Mouse (Mus musculus) forebrain, embryonic 13.5 days (tissue): ENCODE data around the gene Slfn9. TPM values are rescaled to one million over a fixed set of nuclear protein-coding genes. Genes with fewer than 3 reads are reported as not detected.
A peak's percentile ranks its signal among the peaks of the same experiment; 100 is the strongest.

ENCODE experiments used
- ATAC-seq: fragments of 200-750 bp; cut with Nextera tagmentation; 2 replicates; pipeline ENCODE4 v1.8.0; 2017
- H3K27ac ChIP-seq: fragments of 300-500 bp; sonication (generic); 2 replicates; pipeline ENCODE4 v1.5.1; 2015; ENCODE audit warnings: inconsistent platforms, mild to moderate bottlenecking, moderate library complexity
- H3K27me3 ChIP-seq: fragments of 300-500 bp; sonication (generic); 2 replicates; pipeline ENCODE4 v1.6.1; 2015; ENCODE audit warnings: mild to moderate bottlenecking, inconsistent platforms
- H3K36me3 ChIP-seq: fragments of 300-500 bp; sonication (generic); 2 replicates; pipeline ENCODE4 v1.6.1; 2015; ENCODE audit warnings: mild to moderate bottlenecking, inconsistent platforms; ENCODE audit not compliant: poor library complexity, severe bottlenecking
- H3K4me1 ChIP-seq: fragments of 300-500 bp; sonication (generic); 2 replicates; pipeline ENCODE4 v1.6.1; 2015; ENCODE audit warnings: inconsistent platforms
- H3K4me2 ChIP-seq: fragments of 300-500 bp; sonication (generic); 2 replicates; pipeline ENCODE4 v1.6.1; 2015; ENCODE audit warnings: inconsistent platforms, mild to moderate bottlenecking, moderate library complexity
- H3K4me3 ChIP-seq: fragments of 300-500 bp; sonication (generic); 2 replicates; pipeline ENCODE4 v1.5.1; 2015; ENCODE audit warnings: mild to moderate bottlenecking, inconsistent platforms
- H3K9ac ChIP-seq: fragments of 300-500 bp; sonication (generic); 2 replicates; pipeline ENCODE4 v1.6.1; 2015; ENCODE audit warnings: mild to moderate bottlenecking, inconsistent platforms
- H3K9me3 ChIP-seq: fragments of 300-500 bp; sonication (generic); replicated peaks from 2 replicates; pipeline ENCODE4 v1.6.1; 2016; ENCODE audit warnings: inconsistent platforms
- WGBS: fragments of 180-500 bp; shearing (Covaris S2); methylation state at CpG from one replicate; pipeline ENCODE4 v1.1.7; 2015; 5-methylcytosine and 5-hydroxymethylcytosine counted together
- microRNA-seq: library from miRNA; unstranded; fragments of <30 nt; microRNA quantifications from one replicate; pipeline ENCODE4, GENCODE M21; 2016
- polyA plus RNA-seq: library from polyadenylated mRNA; unstranded; fragments of >200 nt; fragmentation: Nextera tagmentation; extraction: Ambion mirVana; gene quantifications from 2 replicates; pipeline ENCODE4 v1.2.1, GENCODE M21; 2015

The Slfn9 gene
- polyA plus RNA-seq, 1 experiment from 2014 or later: 9.3 TPM

DNA sequence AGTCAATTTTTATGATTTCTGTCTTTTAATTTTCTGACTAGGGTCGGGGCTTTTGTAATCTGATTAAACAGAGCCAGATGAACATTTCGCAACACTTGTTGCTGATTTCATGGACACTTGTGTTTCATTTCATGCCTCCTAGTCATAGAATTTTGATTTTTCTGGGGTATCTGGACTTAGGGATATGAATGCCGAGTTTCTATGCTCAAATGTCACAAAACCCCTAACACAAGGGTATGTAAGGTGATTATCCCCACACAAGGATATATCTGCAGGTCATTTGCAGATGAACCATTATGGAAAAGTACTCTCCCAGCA is 62.0 kb downstream of the Slfn9 start:
- no peak overlapping the region for H3K4me3 ChIP-seq
- no peaks in the 10 kb centered on the region for H3K36me3 ChIP-seq
- no peak overlapping the region for H3K9ac ChIP-seq
- WGBS: 55% methylated on average over 3 of the region's 3 CpGs
- peaks cover 14% of the 10 kb centered on the region for H3K4me1 ChIP-seq
- no peak for ATAC-seq
- H3K27me3 ChIP-seq: peaks cover 67% of the 10 kb centered on the region
- H3K27ac ChIP-seq: no peak overlapping the region
- H3K4me2 ChIP-seq: peak overlapping the region; percentile 95; the same call in 1 of the 2 replicates
- H3K9me3 ChIP-seq: no peaks in the 10 kb centered on the region

DNA sequence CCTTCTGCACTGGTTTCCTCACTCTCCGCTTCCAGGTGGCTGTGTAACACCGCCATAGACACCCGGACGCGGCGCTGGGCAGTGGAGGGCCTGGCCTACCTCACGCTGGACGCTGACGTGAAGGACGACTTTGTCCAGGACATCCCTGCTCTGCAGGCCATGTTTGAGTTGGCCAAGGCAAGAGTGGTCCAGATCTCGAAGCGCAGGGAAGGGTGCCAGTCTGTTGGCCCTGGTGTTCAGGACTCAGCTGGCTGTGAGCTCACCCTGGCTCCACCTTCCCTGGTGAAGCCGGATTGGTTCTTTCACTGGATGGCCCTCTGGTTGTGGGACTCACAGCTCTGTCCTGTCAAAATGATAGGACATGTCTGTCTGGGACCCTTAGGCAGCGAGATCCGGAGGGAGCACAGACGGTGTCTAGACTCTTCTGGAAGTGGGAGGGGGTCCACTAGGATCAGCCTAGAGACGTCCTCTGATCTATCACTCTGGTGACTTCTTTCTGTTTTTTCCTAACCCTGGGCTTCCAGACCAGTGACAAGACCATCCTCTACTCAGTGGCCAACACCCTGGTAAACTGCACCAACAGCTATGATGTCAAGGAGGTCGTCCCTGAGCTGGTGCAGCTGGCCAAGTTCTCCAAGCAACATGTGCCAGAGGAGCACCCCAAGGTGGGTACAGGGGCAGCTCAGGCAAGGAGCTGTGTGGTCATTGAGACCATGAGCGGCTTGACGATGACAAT is 62.6 kb downstream of the Slfn9 start:
- no peak for ATAC-seq

More for the DNA sequence above, 62.6 kb downstream of the Slfn9 start:
- no peak overlapping the region for H3K9ac ChIP-seq
- H3K27me3 ChIP-seq: peaks cover 62% of the 10 kb centered on the region
- peaks cover 14% of the 10 kb centered on the region for H3K4me1 ChIP-seq
- WGBS: 32% methylated on average over 20 of the region's 20 CpGs
- H3K36me3 ChIP-seq: no peaks in the 10 kb centered on the region
- no peak overlapping the region for H3K27ac ChIP-seq
- no peak overlapping the region for H3K4me3 ChIP-seq
- no peaks in the 10 kb centered on the region for H3K9me3 ChIP-seq
- no peak overlapping the region for H3K4me2 ChIP-seq

Small RNAs within 50 kb of the gene (microRNA-seq; reads per million reads assigned to microRNA genes)
- not detected for gene Gm27598
- not detected for gene Mir7679

Other genes starting within 250 kb of the Slfn9 start
- gene Cct6b, start 227.5 kb downstream of the Slfn9 start, polyA plus RNA-seq: 0.18 and 0.42 TPM in 2 replicates
- 34.8 and 38.1 TPM in 2 replicates for gene Zfp830, start 227.5 kb downstream of the Slfn9 start, polyA plus RNA-seq
- 31.4 and 35.9 TPM in 2 replicates for gene Lig3, start 210.7 kb downstream of the Slfn9 start, polyA plus RNA-seq
- gene Rffl, start 120.6 kb downstream of the Slfn9 start, polyA plus RNA-seq: 14.4 and 15.1 TPM in 2 replicates
- 10.9 and 12.8 TPM in 2 replicates for gene Rad51d, start 101.2 kb downstream of the Slfn9 start, polyA plus RNA-seq
- gene Fndc8, start 99.7 kb downstream of the Slfn9 start, polyA plus RNA-seq: 0.22 and 0.42 TPM in 2 replicates
- gene Nle1, start 83.4 kb downstream of the Slfn9 start, polyA plus RNA-seq: 28.1 and 35.9 TPM in 2 replicates
- 0.25 and 0.40 TPM in 2 replicates for gene Unc45b, start 81.3 kb downstream of the Slfn9 start, polyA plus RNA-seq
- gene Slfn5, start 40.5 kb downstream of the Slfn9 start, polyA plus RNA-seq: 0.18 and 0.30 TPM in 2 replicates
- gene Slfn8, start 29.0 kb upstream of the Slfn9 start, polyA plus RNA-seq: 0.09 and 0.17 TPM in 2 replicates
- gene Slfn2, start 73.3 kb upstream of the Slfn9 start, polyA plus RNA-seq: 0.28 and 0.61 TPM in 2 replicates
- gene Slfn1, start 125.0 kb upstream of the Slfn9 start, polyA plus RNA-seq: not detected in 2 replicates
- gene Slfn4, start 183.4 kb upstream of the Slfn9 start, polyA plus RNA-seq: not detected in 2 replicates
- gene Slfn3, start 199.5 kb upstream of the Slfn9 start, polyA plus RNA-seq: 0.13 and 0.26 TPM in 2 replicates